Mouse (Mus musculus) G1E (cell line): ENCODE data around the gene Fam19a2. TPM values are rescaled to one million over a fixed set of nuclear protein-coding genes. Genes with fewer than 3 reads are reported as not detected.
A peak's percentile ranks its signal among the peaks of the same experiment; 100 is the strongest.

Source experiments
- ATAC-seq: 2 replicates; pipeline ENCODE4 v1.8.0; 2016; ENCODE audit warnings: mild to moderate bottlenecking; ENCODE audit not compliant: insufficient number of reproducible peaks, poor library complexity, low FRiP score, severe bottlenecking; ENCODE audit errors: extremely low read depth
- DNase-seq: peaks from one replicate; pipeline ENCODE4 v3.0.0; 2012; ENCODE audit warnings: low spot score
- H3K27me3 ChIP-seq: 2 replicates; pipeline ENCODE4 v1.6.1; 2012; ENCODE audit warnings: mild to moderate bottlenecking, low read length, inconsistent platforms; ENCODE audit not compliant: insufficient read depth
- H3K36me3 ChIP-seq: replicated peaks from 2 replicates; pipeline ENCODE3; 2012; ENCODE audit warnings: mild to moderate bottlenecking, inconsistent platforms
- H3K4me1 ChIP-seq: 2 replicates; pipeline ENCODE4 v1.6.1; 2012; ENCODE audit warnings: low read depth, low read length, inconsistent platforms, mixed read lengths; ENCODE audit not compliant: insufficient read depth
- H3K4me3 ChIP-seq: 2 replicates; pipeline ENCODE4 v1.5.1; 2012; ENCODE audit warnings: low read depth, mild to moderate bottlenecking, inconsistent platforms, low read length, moderate library complexity, mixed read lengths
- H3K9me3 ChIP-seq: replicated peaks from 2 replicates; pipeline ENCODE4 v1.6.1; 2012; ENCODE audit warnings: inconsistent platforms
- CTCF ChIP-seq: IDR thresholded peaks from 2 replicates; pipeline ENCODE4 v1.5.1; 2012; ENCODE audit warnings: low read depth, low read length, inconsistent platforms, mixed read lengths
- GATA1 ChIP-seq: IDR thresholded peaks from 2 replicates; pipeline ENCODE4 v1.6.1; 2012; ENCODE audit warnings: borderline replicate concordance, low read length, inconsistent platforms, mixed read lengths
- GATA2 ChIP-seq: IDR thresholded peaks from 2 replicates; pipeline ENCODE4 v1.6.1; 2012; ENCODE audit warnings: low read depth, low read length, inconsistent platforms, borderline replicate concordance
- POLR2AphosphoS5 ChIP-seq: IDR thresholded peaks from 2 replicates; pipeline ENCODE4 v1.6.1; 2012; ENCODE audit warnings: low read depth, low read length, inconsistent platforms; ENCODE audit not compliant: insufficient replicate concordance
- TAL1 ChIP-seq: conservative IDR thresholded peaks from 2 replicates; pipeline ENCODE4 v1.6.1; 2012; ENCODE audit warnings: low read depth, low read length, inconsistent platforms, mixed read lengths
- polyA plus RNA-seq: library from polyadenylated mRNA; stranded (reverse); fragments of >175 nt; gene quantifications from 2 replicates; pipeline ENCODE4 v1.2.3, GENCODE M21; 2012
- total RNA-seq, 2 experiments: library from RNA; stranded (forward) in 1 of 2; stranded (reverse) in 1 of 2; fragments of 200-1000 nt in 1 of 2; fragments of >200 nt in 1 of 2; fragmentation: Nextera tagmentation in 1 of 2; gene quantifications; 2 replicates each; pipeline ENCODE4 v1.2.3; 2014 to 2017

Fam19a2 gene
- total and polyA plus RNA-seq, 3 experiments: 0.05 TPM; not detected in 2

DNA sequence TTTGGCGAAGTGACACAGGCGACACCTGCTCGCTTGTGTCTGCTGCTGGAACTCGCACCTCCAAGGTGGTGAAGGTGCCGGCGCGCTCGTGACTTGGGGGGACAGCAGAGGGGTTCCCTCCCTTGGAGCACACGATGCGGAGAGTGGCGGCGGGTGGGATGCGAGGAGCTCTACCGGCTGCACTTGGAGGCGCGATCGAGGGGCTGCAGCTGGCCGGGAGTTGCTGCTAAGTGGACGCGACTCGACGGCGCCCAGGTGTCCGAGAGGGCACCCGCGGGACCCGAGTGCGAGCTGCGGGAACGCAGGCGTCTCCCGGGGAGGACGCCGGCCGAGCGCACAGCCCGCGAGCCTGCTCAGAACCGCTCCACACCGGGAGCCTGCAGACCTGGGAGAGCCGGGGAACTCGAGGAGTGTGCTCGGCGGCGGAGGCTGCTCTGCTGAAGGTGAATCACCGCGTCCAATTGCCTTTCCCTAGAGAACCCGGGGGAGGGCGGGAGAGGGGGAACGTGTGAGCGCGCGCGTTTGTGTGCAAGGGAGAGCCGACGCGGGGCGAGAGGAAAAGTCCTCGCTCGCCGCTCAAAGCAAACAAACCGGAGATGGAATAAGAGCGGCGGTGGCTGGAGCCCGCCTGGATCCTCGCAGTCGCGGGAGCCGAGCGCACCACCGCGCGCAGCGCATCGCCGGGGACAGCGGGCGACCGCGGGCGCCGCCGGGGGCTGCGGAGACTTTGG, 830 bp downstream of the Fam19a2 start:
- no peak overlapping the region for H3K4me3 ChIP-seq
- ATAC-seq (no peak), DNase-seq (no peak)
- TF ChIP-seq TAL1 (no peak), POLR2AphosphoS5 (no peak), GATA1 (no peak), GATA2 (no peak), CTCF (no peak)
- no peaks in the 10 kb centered on the region for H3K36me3 ChIP-seq
- peaks cover 16% of the 10 kb centered on the region for H3K9me3 ChIP-seq
- H3K4me1 ChIP-seq: no peaks in the 10 kb centered on the region
- no peaks in the 10 kb centered on the region for H3K27me3 ChIP-seq

DNA sequence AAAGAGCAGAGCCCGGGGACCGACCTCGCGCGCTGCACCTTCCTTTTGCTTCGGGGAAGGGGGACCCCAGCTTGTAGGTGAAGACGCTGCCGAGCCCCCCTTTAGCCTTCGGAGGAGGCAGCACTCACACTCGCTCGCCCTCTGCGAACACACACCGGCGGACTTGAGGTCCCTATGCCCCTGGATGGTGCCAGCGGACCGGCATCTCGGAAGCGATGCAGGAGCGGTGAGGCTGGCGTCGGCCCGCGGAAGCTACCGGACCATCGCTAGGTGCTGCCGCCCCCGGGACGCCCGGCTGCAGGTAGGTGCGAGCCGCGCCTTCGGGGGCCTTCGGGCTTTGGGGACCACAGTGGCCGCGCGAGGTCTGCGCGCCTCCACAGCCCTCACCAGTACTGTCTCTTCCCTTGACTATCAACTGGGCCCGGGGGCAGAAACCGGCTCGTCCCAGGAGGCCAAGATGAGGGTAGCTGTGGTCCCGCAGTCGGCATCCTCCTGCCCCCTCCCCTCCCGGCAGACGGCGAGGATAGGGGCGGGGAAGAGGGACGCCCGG, 1.5 kb downstream of the Fam19a2 start:
- Histone ChIP-seq H3K27me3 (no peaks in the 10 kb centered on the region), H3K4me3 (peak overlapping the region; percentile 8; the same call in 1 of the 2 replicates)

DNA sequence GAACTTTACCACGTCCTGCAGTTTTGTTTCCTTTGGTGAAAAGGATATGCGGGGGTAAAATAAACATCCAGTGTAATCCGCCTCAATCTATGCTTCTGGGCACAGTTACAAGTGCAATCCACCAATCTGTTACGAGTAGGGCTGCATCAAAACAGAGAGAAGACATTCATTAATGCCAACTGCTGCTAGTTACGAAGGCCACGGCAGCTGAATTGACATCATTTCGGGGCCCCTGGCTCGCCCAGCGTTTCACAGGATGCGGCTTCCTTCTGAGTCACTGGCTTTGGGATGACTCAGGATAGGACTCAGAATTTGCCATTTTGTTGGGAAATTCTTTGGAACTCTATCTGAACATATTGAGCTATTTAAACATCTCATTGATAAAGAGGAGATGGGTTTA, 4.8 kb downstream of the Fam19a2 start:
- Histone ChIP-seq H3K9me3 (peaks cover 16% of the 10 kb centered on the region), H3K27me3 (no peaks in the 10 kb centered on the region), H3K4me3 (no peak overlapping the region), H3K36me3 (no peaks in the 10 kb centered on the region), H3K4me1 (no peaks in the 10 kb centered on the region)
- no peak for ATAC-seq
- TF ChIP-seq CTCF: no peak
- TF ChIP-seq GATA1: no peak
- TF ChIP-seq POLR2AphosphoS5: no peak
- no peak for TF ChIP-seq GATA2
- TF ChIP-seq TAL1: no peak
- no peak for DNase-seq

More for the DNA sequence above, 1.5 kb downstream of the Fam19a2 start:
- ATAC-seq: no peak
- TF ChIP-seq TAL1: no peak
- no peak for TF ChIP-seq POLR2AphosphoS5
- H3K36me3 ChIP-seq: no peaks in the 10 kb centered on the region
- DNase-seq: no peak
- H3K9me3 ChIP-seq: peaks cover 16% of the 10 kb centered on the region
- no peaks in the 10 kb centered on the region for H3K4me1 ChIP-seq

DNA sequence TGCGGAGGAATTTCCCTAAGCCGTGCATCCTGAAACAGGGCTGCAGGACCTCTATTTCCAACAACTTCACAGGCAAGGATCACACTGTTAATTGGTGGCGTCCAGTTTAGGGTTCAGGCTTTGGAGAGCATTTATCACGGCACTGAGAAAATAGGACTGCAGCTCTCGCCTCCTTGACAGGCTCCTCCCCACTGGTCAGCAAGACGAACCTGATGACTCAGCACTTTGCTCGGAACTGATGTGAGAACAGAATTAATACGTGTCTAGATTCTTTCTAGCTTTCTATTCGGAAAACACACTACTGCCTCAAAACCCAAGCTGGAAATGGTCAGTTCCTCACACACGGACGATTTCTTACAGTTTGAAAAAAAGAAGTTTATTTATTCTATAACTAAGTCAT, 10.8 kb downstream of the Fam19a2 start:
- Histone ChIP-seq H3K4me1 (no peaks in the 10 kb centered on the region), H3K4me3 (no peak overlapping the region), H3K27me3 (no peaks in the 10 kb centered on the region), H3K36me3 (no peaks in the 10 kb centered on the region), H3K9me3 (peaks cover 7% of the 10 kb centered on the region; the same call in 1 of the 2 replicates)
- no peak for TF ChIP-seq CTCF
- TF ChIP-seq TAL1: no peak
- no peak for TF ChIP-seq GATA1
- no peak for TF ChIP-seq GATA2
- TF ChIP-seq POLR2AphosphoS5: no peak
- DNase-seq (no peak), ATAC-seq (no peak)

DNA sequence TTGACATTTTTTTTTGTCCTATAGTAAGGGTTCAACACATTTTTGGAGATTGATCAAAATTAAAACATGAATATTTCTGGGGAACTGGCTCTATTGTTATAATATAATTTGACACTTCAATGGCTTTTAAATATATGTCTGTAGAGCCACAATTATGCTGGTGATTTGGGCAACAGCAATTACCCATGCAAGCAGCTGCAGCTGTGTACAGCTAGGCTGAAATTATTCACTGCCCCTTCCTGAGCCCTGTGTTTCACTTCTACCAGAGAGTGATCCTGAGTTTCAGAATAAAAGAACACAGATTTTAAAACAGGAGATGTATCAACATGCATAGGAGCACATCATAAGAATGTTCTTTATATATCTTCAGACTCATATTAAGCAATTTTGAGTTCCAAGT, 43.5 kb downstream of the Fam19a2 start:
- no peak overlapping the region for H3K4me3 ChIP-seq
- 0 out of 2 replicates have a peak, but pooled peaks cover 2% of the 10 kb centered on the region for H3K9me3 ChIP-seq
- H3K36me3 ChIP-seq: no peaks in the 10 kb centered on the region
- DNase-seq (no peak), ATAC-seq (no peak)
- TF ChIP-seq GATA2: no peak
- TF ChIP-seq CTCF: no peak
- no peak for TF ChIP-seq GATA1
- no peak for TF ChIP-seq POLR2AphosphoS5
- TF ChIP-seq TAL1: no peak
- H3K27me3 ChIP-seq: no peaks in the 10 kb centered on the region
- H3K4me1 ChIP-seq: no peaks in the 10 kb centered on the region

DNA sequence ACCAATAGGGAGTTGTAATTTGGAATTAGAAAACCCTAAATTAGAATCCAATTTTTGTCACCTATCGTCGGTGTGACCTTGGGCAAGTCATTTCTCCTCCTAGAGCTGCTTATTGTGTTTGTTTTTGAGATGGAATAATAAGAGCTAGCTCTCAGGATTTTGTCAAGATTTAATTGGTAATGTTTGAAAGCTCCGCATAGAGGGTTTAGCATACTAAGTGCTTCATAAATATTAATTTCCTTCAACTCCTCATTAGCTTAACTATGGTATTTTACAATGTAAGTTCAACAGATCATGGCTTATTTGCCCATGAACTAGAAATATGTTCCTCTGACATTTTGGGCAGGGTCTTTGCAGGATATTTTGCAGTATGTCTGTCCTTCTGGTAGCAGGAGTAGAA, 62.5 kb downstream of the Fam19a2 start:
- DNase-seq (no peak), ATAC-seq (no peak)
- TF ChIP-seq POLR2AphosphoS5 (no peak), GATA2 (no peak), GATA1 (no peak), CTCF (no peak), TAL1 (no peak)
- Histone ChIP-seq H3K4me3 (no peak overlapping the region), H3K9me3 (peaks cover 17% of the 10 kb centered on the region), H3K4me1 (no peaks in the 10 kb centered on the region), H3K36me3 (no peaks in the 10 kb centered on the region), H3K27me3 (no peaks in the 10 kb centered on the region)
